In the genomic region with DNA sequence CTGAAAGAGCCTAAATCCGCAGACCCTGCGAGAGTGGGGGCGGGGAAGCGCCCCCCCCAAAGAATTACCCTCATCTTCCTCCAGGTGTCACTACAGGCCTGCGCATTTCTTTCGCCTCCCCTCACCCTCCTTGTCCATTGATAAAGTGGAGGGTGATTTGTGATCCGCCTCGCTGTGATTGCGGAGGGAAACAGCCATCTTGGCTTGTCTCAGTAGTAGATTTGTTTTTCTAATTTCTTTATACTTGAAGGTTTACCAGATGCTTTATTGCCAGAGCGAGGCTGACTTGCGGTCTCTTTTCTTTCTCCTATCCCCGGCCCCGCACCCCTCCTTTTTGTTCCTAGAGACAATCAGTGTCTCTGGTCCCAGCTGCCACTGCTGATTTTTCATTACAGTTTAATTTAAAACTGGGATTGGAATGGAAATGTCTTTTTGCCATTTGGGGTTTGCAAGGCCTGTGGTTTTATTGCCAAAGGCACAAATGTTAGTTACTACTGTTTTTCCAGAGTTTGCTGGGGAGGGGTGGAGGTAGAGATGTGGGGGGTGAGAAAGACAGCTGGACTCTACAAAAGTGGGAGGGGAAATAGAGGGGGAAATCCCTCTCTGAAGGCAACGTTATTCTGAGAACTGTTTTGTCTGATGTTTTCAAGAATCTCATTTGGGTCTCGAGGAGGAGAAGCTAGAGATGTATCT, we compare ENCODE assay signal across 8 mouse cellular contexts.
DNase-seq lines count a peak whose midpoint lies in the region; ATAC-seq and TF ChIP-seq lines count a peak whose summit lies in the region.

No protein-coding gene starts in this region.

- no peak overlapping the region for H3K27ac ChIP-seq in ES-Bruce4 (ENCODE audit: insufficient read depth, low read length)
- H3K27ac ChIP-seq in forebrain, embryonic 16.5 days (ENCODE audit: low read length) = peak overlapping the region; percentile 39
- peak overlapping the region; percentile 84 for H3K27ac ChIP-seq in hindbrain, embryonic 10.5 days
- H3K27ac ChIP-seq in lung, postnatal 0 days (ENCODE audit: low read length) = no peak overlapping the region

- peak overlapping the region; percentile 49 for H3K4me2 ChIP-seq in forebrain, embryonic 16.5 days (ENCODE audit: low read length)
- H3K4me2 ChIP-seq in lung, postnatal 0 days (replicated peaks; ENCODE audit: low read depth, low read length) = peak overlapping the region; percentile 18

- 2% methylated on average over 15 of the region's 15 CpGs for WGBS in forebrain, embryonic 16.5 days
- 9% methylated on average over 15 of the region's 15 CpGs for WGBS in hindbrain, embryonic 10.5 days
- WGBS in lung, postnatal 0 days = 15% methylated on average over 15 of the region's 15 CpGs

- no peak for TF ChIP-seq EP300 in ES-Bruce4 (IDR thresholded peaks at IDR 0.05; ENCODE audit: insufficient read depth, low read depth, low read length)
- no peak for TF ChIP-seq EP300 in lung, postnatal 0 days (IDR thresholded peaks at IDR 0.05)

- no peaks in the 10 kb centered on the region for H3K4me1 ChIP-seq in ES-Bruce4 (ENCODE audit: control insufficient read depth, insufficient read depth, low read length)
- H3K4me1 ChIP-seq in forebrain, embryonic 16.5 days (replicated peaks; ENCODE audit: control insufficient read depth, insufficient read depth, low read length) = peaks cover 39% of the 10 kb centered on the region
- peaks cover 64% of the 10 kb centered on the region for H3K4me1 ChIP-seq in hindbrain, embryonic 10.5 days (replicated peaks)
- no peaks in the 10 kb centered on the region for H3K4me1 ChIP-seq in lung, postnatal 0 days (ENCODE audit: insufficient read depth, low read depth, low read length)

- no peaks in the 10 kb centered on the region; the same call in 1 of the 2 replicates for H3K9me3 ChIP-seq in ES-Bruce4 (replicated peaks; ENCODE audit: control insufficient read depth, insufficient read depth, low read length, poor library complexity, severe bottlenecking)
- no peaks in the 10 kb centered on the region for H3K9me3 ChIP-seq in forebrain, embryonic 16.5 days (ENCODE audit: control insufficient read depth, low read length)
- H3K9me3 ChIP-seq in hindbrain, embryonic 10.5 days = no peaks in the 10 kb centered on the region
- no peaks in the 10 kb centered on the region for H3K9me3 ChIP-seq in lung, postnatal 0 days (ENCODE audit: low read length)

- peak; percentile 53 for DNase-seq in adrenal gland, postnatal 10 days
- DNase-seq in hindbrain, embryonic 10.5 days (ENCODE audit: low spot score) = peak; percentile 74
- DNase-seq in layer of hippocampus, adult 9-11 months = peak; percentile 49
- peak; percentile 63 for DNase-seq in lung, postnatal 0 days (ENCODE audit: low spot score)
- peak; percentile 35 for DNase-seq in right cerebral cortex, postnatal 14 days
- DNase-seq in adipocyte (ENCODE audit: low spot score) = no peak

- H3K4me3 ChIP-seq in ES-Bruce4 (ENCODE audit: low read depth, low read length) = no peak overlapping the region
- H3K4me3 ChIP-seq in forebrain, embryonic 16.5 days (replicated peaks; ENCODE audit: low read length) = peak overlapping the region; percentile 13
- peak overlapping the region; percentile 41 for H3K4me3 ChIP-seq in hindbrain, embryonic 10.5 days
- H3K4me3 ChIP-seq in lung, postnatal 0 days (ENCODE audit: low read depth, low read length) = no peak overlapping the region

- no peaks in the 10 kb centered on the region for H3K36me3 ChIP-seq in ES-Bruce4 (ENCODE audit: control insufficient read depth, insufficient read depth, low read length, poor library complexity, severe bottlenecking)
- H3K36me3 ChIP-seq in forebrain, embryonic 16.5 days (ENCODE audit: control insufficient read depth, insufficient read depth) = no peaks in the 10 kb centered on the region
- H3K36me3 ChIP-seq in hindbrain, embryonic 10.5 days = no peaks in the 10 kb centered on the region
- H3K36me3 ChIP-seq in lung, postnatal 0 days (ENCODE audit: insufficient read depth, low read length) = no peaks in the 10 kb centered on the region

- peaks cover 2% of the 10 kb centered on the region; the same call in 1 of the 2 replicates for H3K27me3 ChIP-seq in ES-Bruce4 (ENCODE audit: control insufficient read depth, insufficient read depth, low read length, poor library complexity, severe bottlenecking)
- H3K27me3 ChIP-seq in forebrain, embryonic 16.5 days (replicated peaks; ENCODE audit: control insufficient read depth, insufficient read depth, low read length) = no peaks in the 10 kb centered on the region; the same call in 1 of the 2 replicates
- no peaks in the 10 kb centered on the region for H3K27me3 ChIP-seq in hindbrain, embryonic 10.5 days (ENCODE audit: insufficient read depth, poor library complexity, severe bottlenecking)
- H3K27me3 ChIP-seq in lung, postnatal 0 days (replicated peaks; ENCODE audit: insufficient read depth, low read length) = no peaks in the 10 kb centered on the region

- TF ChIP-seq CTCF in ES-Bruce4 (IDR thresholded peaks at IDR 0.05; ENCODE audit: low read depth, low read length) = peak; percentile 39
- TF ChIP-seq CTCF in lung, postnatal 0 days (IDR thresholded peaks at IDR 0.05) = peak; percentile 73

- TF ChIP-seq POLR2A in ES-Bruce4 (IDR thresholded peaks at IDR 0.05; ENCODE audit: insufficient read depth, low read length) = no peak

- peak; percentile 78 for ATAC-seq in forebrain, embryonic 16.5 days
- ATAC-seq in lung, postnatal 0 days = peak; percentile 42

- H3K9ac ChIP-seq in ES-Bruce4 (ENCODE audit: low read depth, poor library complexity, severe bottlenecking) = no peak overlapping the region
- H3K9ac ChIP-seq in forebrain, embryonic 16.5 days (replicated peaks; ENCODE audit: low read depth, low read length) = 0 out of 2 replicates have a peak overlapping the region, but pooled peaks have one; percentile 19
- H3K9ac ChIP-seq in lung, postnatal 0 days (replicated peaks; ENCODE audit: low read depth) = no peak overlapping the region

Comparison
In these comparisons a context has a peak if more than half of its experiments do, and no peak if none do; other contexts are left out.
1. H3K27ac ChIP-seq: peak in forebrain, embryonic 16.5 days (single experiment) and hindbrain, embryonic 10.5 days (single experiment); none in ES-Bruce4 (single experiment) and lung, postnatal 0 days (single experiment).
2. H3K4me3 ChIP-seq: peak in forebrain, embryonic 16.5 days (single experiment) and hindbrain, embryonic 10.5 days (single experiment); none in ES-Bruce4 (single experiment) and lung, postnatal 0 days (single experiment).